Mouse (Mus musculus): ENCODE data around the gene Spice1. TPM values are rescaled to one million over a fixed set of nuclear protein-coding genes. Genes with fewer than 3 reads are reported as not detected.

Gene Spice1
- polyA plus RNA-seq, 1 experiment from 2014 or later: 32.2 TPM

DNA sequence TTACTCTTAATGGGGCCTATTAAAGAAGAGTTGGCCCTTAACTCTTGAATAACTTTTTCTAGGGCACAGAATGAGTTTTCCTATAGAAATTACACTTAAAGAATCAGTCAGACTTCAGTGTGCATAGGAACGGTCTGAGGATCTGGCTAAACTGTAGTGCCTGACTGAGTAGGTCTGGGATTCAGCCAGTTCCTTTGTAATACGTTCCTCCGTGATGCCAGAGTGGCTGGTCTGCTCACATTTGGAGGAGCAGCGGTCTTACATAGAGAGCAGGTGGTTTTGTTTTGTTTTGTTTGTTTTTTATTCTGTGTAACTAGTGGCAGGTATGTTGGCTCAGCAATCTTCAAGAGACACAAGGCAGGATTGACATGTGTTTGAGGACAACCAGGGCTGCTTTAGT is 33.1 kb downstream of the Spice1 start:
- 41% methylated on average over 4 of the region's 4 CpGs for WGBS
- Histone ChIP-seq H3K36me3 (peaks cover 31% of the 10 kb centered on the region), H3K4me1 (replicated peaks) (peaks cover 4% of the 10 kb centered on the region; the same call in 1 of the 2 replicates), H3K9me3 (no peaks in the 10 kb centered on the region), H3K27me3 (no peaks in the 10 kb centered on the region), H3K27ac (no peak overlapping the region), H3K4me2 (no peak overlapping the region), H3K4me3 (replicated peaks) (no peak overlapping the region), H3K9ac (replicated peaks) (no peak overlapping the region)
- no peak for ATAC-seq (ENCODE audit: insufficient number of reproducible peaks, insufficient read depth, low FRiP score, low TSS enrichment, low read depth)

DNA sequence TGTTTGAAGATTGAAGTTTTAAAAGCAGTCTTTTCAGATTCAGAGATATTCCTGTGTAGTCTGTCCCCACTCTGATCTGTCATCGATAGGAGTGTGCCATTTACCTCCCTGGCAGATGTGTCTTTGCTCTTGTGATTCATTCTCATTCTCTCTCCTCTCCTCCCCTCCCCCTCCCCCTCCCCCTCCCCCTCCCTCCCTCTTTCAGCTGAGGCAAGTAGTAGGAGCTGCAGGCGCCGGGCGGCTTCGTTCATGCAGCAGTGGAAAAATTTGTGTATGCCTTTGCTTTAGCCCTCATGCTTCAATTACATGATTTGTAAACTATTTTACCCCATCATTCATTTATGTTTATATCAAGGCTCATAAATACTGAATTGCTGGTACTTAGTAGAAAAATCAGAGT is 34.7 kb downstream of the Spice1 start:
- 19% methylated on average over 5 of the region's 5 CpGs for WGBS
- peaks cover 4% of the 10 kb centered on the region; the same call in 1 of the 2 replicates for H3K4me1 ChIP-seq (replicated peaks)
- ATAC-seq (ENCODE audit: insufficient number of reproducible peaks, insufficient read depth, low FRiP score, low TSS enrichment, low read depth): no peak
- peaks cover 32% of the 10 kb centered on the region for H3K36me3 ChIP-seq
- no peaks in the 10 kb centered on the region for H3K9me3 ChIP-seq
- H3K4me3 ChIP-seq (replicated peaks): no peak overlapping the region
- H3K27ac ChIP-seq: no peak overlapping the region
- no peak overlapping the region for H3K4me2 ChIP-seq
- no peak overlapping the region for H3K9ac ChIP-seq (replicated peaks)
- no peaks in the 10 kb centered on the region for H3K27me3 ChIP-seq

DNA sequence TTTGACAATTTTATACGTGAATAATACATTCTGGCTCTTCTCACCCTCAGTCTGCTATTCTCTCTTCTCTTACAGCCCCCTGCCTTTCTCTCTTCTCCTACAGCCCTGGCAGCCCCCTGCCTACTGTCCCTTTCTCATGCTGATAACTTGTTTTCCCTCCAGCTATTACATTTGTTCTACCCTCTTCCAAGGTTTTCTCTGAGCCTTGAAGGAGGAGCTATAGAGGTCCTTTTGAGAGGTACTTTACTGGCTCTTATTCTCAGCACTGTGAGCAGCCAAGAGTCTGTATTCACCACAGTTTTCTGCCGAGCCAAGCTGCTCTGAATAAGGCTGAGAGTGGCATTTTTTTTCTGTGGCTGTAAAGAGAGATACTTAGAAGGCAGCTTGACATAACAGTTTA is 36.6 kb downstream of the Spice1 start:
- no peak for ATAC-seq (ENCODE audit: insufficient number of reproducible peaks, insufficient read depth, low FRiP score, low TSS enrichment, low read depth)
- no peak overlapping the region for H3K9ac ChIP-seq (replicated peaks)
- H3K27ac ChIP-seq: no peak overlapping the region
- H3K4me3 ChIP-seq (replicated peaks): no peak overlapping the region
- peaks cover 4% of the 10 kb centered on the region; the same call in 1 of the 2 replicates for H3K4me1 ChIP-seq (replicated peaks)
- H3K4me2 ChIP-seq: no peak overlapping the region
- 52% methylated on average over 2 of the region's 2 CpGs for WGBS
- H3K9me3 ChIP-seq: no peaks in the 10 kb centered on the region
- no peaks in the 10 kb centered on the region for H3K27me3 ChIP-seq
- H3K36me3 ChIP-seq: peaks cover 31% of the 10 kb centered on the region

DNA sequence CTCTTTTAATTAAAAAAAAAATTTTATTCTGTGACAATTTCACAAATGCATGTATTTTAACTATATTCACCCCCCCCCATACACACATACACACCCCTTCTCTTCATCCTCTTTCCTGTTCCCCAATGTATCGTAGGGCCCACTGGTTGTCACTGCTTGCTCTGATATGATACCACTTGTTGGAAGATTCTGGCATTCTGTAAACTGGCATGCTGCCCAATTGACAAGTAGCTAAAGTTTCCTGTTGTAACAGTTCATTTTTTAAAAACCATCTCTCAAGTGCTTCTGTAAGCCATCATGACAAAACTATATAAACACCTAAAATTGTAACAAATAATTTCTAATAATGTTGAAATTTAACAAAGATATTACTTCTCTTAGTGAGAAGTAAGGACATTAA is 37.3 kb downstream of the Spice1 start:
- no peaks in the 10 kb centered on the region for H3K9me3 ChIP-seq
- H3K4me1 ChIP-seq (replicated peaks): peaks cover 4% of the 10 kb centered on the region; the same call in 1 of the 2 replicates
- H3K27me3 ChIP-seq: no peaks in the 10 kb centered on the region
- H3K4me3 ChIP-seq (replicated peaks): no peak overlapping the region
- no peak overlapping the region for H3K27ac ChIP-seq
- no peak overlapping the region for H3K4me2 ChIP-seq
- WGBS: 84% methylated on average over 1 of the region's 1 CpGs
- no peak for ATAC-seq (ENCODE audit: insufficient number of reproducible peaks, insufficient read depth, low FRiP score, low TSS enrichment, low read depth)
- H3K36me3 ChIP-seq: peaks cover 33% of the 10 kb centered on the region
- no peak overlapping the region for H3K9ac ChIP-seq (replicated peaks)

DNA sequence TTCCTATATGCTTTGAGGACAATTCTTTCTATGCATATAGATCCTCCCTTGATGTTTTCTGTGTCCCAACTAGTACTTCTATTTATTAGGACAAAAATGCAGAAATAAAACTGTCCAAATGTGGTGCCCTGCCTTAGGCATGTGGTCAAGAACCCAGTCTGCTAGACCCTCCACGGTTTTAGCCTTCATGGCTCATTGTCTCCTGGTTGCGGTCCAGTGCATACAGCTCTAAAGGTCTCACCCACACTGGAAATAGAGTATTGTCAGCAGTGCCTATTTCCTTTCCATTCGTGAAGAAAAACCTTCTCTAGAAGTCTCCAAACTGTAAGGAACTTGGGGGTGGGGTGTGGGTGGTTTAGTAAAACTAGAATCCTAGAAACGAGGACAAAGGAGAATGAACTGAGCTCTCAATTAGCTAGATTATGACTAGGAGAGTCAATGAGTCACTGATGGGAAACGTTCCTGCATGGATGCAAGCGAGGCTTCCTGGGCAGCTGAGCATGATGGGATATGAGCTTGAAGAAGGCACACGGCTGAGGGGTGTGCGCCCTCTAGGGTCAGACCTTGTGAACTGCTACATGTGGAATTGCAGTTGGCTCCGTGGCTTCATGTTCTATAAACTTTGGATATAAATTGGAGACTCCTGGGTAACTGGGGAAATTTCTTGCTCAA is 45.1 kb downstream of the Spice1 start:
- Histone ChIP-seq H3K9me3 (peaks cover 5% of the 10 kb centered on the region; the same call in 1 of the 2 replicates), H3K36me3 (peaks cover 26% of the 10 kb centered on the region), H3K4me3 (replicated peaks) (no peak overlapping the region), H3K4me2 (no peak overlapping the region), H3K27ac (no peak overlapping the region), H3K9ac (replicated peaks) (no peak overlapping the region), H3K27me3 (no peaks in the 10 kb centered on the region), H3K4me1 (replicated peaks) (peaks cover 8% of the 10 kb centered on the region)
- 39% methylated on average over 9 of the region's 9 CpGs for WGBS
- no peak for ATAC-seq (ENCODE audit: insufficient number of reproducible peaks, insufficient read depth, low FRiP score, low TSS enrichment, low read depth)

DNA sequence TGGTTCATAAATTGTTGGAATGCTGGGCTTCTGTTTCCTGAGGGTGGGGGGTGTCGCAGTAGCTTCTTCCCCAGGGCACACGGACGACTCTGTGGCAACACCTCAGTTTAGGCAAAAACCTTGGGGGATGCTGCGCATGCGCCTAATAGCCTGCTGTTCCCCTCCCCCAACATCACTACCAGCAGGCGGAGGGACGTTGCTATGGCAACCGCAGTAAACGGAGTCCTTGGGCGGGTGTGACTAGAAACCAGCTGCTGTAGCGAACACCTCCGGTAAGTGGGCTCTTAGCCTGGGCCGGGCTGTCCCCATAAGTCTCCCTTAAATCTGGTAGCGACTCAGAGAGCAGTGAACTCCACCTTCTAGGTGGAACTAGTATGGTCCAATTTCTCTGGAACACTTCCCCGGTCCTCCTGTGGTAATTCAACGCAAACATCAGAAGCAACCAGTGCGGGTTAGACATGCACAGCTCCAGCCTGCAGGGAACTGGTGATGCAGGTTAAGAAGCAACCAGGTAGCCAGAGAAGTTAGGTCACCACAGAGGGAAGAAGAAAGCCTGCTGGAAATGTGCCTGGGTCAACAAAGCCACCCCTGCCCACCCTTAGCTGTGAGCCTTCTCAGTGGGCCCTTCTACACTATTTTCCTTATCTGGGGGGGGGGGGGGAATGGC is 47.8 kb downstream of the Spice1 start, which contains the start of gene Cfap44:
Gene Cfap44, plus strand, starts transcription at position 220 of the 667 bp plus-strand sequence.
- H3K27me3 ChIP-seq: no peaks in the 10 kb centered on the region
- 1% methylated on average over 17 of the region's 17 CpGs for WGBS
- H3K4me1 ChIP-seq (replicated peaks): peaks cover 8% of the 10 kb centered on the region
- peak; percentile 93 for ATAC-seq (ENCODE audit: insufficient number of reproducible peaks, insufficient read depth, low FRiP score, low TSS enrichment, low read depth)
- peaks cover 5% of the 10 kb centered on the region; the same call in 1 of the 2 replicates for H3K9me3 ChIP-seq
- H3K4me3 ChIP-seq (replicated peaks): peak within 1 kb of the TSS; percentile 30
- H3K9ac ChIP-seq (replicated peaks): peak within 1 kb of the TSS; percentile 50
- H3K27ac ChIP-seq: peak within 1 kb of the TSS; percentile 76
- peak within 1 kb of the TSS; percentile 60 for H3K4me2 ChIP-seq
- peaks cover 6% of the 10 kb centered on the region; the same call in 1 of the 2 replicates for H3K36me3 ChIP-seq

DNA sequence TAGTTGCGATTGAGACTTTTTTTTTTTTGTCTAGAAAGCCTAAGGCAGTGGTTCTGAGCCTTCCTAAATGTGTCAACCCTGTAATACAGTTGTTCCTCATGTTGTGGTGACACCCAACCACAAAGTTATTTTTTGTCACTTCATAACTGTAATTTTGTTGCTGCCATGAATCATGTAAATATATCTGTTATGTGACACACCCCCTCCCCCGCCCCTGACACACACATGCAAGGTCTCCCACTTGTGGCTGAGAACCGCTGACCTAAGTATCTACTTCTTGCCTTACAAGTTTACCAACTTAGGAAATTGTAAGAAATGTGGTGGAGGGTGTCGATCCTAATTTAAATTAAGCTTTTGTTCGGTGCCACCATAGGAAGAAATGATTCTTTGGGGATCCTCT is 58.0 kb downstream of the Spice1 start:
- Histone ChIP-seq H3K4me3 (replicated peaks) (no peak overlapping the region), H3K27ac (no peak overlapping the region), H3K27me3 (no peaks in the 10 kb centered on the region), H3K36me3 (no peaks in the 10 kb centered on the region), H3K9me3 (peaks cover 6% of the 10 kb centered on the region; the same call in 1 of the 2 replicates), H3K9ac (replicated peaks) (no peak overlapping the region), H3K4me2 (no peak overlapping the region), H3K4me1 (replicated peaks) (no peaks in the 10 kb centered on the region)
- no peak for ATAC-seq (ENCODE audit: insufficient number of reproducible peaks, insufficient read depth, low FRiP score, low TSS enrichment, low read depth)
- WGBS: 95% methylated on average over 5 of the region's 5 CpGs

DNA sequence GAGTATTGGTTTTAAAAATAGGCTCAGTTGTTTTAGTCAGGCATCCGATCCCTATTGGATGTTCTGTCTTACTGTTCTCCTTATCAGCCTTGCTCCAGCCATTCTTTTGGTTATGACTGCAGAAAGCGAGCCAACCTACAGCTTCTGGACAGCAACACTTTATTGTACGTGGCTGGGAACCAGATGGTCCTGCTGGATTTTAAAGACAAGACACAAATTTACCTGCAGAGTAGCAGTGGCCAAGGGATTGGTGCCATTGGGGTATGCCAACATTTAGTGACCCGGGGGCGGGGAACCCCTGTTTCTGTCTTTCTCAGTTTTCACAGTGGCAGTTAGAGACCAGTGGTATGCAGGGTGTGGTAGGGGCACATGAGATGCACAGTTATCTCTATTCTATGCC is 60.3 kb downstream of the Spice1 start:
- ATAC-seq (ENCODE audit: insufficient number of reproducible peaks, insufficient read depth, low FRiP score, low TSS enrichment, low read depth): no peak
- no peak overlapping the region for H3K9ac ChIP-seq (replicated peaks)

DNA sequence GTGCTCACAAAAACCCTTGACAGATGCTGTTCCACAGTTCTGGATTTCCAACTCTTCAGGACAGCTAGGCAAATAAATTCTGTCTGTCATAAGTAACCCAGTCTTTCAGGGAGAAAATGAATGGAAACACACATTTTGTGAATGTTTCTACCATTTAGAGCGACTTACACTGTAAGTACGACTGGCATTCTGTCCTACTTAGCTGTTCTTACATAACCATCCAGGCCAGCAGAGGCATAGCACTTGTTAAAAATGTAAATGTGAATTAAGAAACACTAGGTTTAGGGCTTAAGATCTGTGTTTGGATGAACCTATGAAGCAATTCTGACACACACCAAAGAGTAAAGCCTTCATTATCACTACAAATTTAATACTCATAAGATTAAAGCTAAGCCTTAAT is 61.4 kb downstream of the Spice1 start:
- no peaks in the 10 kb centered on the region for H3K4me1 ChIP-seq (replicated peaks)
- H3K27me3 ChIP-seq: no peaks in the 10 kb centered on the region
- no peak overlapping the region for H3K4me3 ChIP-seq (replicated peaks)
- no peak for ATAC-seq (ENCODE audit: insufficient number of reproducible peaks, insufficient read depth, low FRiP score, low TSS enrichment, low read depth)
- peaks cover 6% of the 10 kb centered on the region; the same call in 1 of the 2 replicates for H3K9me3 ChIP-seq
- no peak overlapping the region for H3K27ac ChIP-seq
- WGBS: 86% methylated on average over 2 of the region's 2 CpGs
- no peaks in the 10 kb centered on the region for H3K36me3 ChIP-seq
- H3K9ac ChIP-seq (replicated peaks): no peak overlapping the region
- H3K4me2 ChIP-seq: no peak overlapping the region

More for the DNA sequence above, 60.3 kb downstream of the Spice1 start:
- Histone ChIP-seq H3K27ac (no peak overlapping the region), H3K9me3 (peaks cover 6% of the 10 kb centered on the region; the same call in 1 of the 2 replicates), H3K4me2 (no peak overlapping the region), H3K27me3 (no peaks in the 10 kb centered on the region), H3K4me3 (replicated peaks) (no peak overlapping the region), H3K36me3 (no peaks in the 10 kb centered on the region), H3K4me1 (replicated peaks) (no peaks in the 10 kb centered on the region)
- WGBS: 81% methylated on average over 5 of the region's 5 CpGs

DNA sequence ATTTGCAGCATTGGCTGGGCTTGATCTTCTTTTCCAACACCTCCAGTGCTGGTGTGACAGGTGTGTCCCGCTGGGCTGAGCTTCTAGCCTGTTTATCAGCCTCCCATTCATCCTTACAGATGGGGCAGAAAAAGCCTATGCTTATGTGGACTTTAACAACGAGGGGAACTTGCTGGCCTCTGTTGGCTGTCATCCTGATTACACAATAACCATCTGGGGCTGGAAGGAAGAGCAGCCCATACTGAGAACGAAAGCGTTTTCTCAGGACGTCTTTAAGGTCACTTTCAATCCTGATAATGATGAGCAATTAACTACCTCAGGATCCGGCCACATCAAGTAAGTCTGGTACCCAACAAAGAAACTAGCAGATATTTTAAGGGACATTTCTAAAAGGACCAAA is 63.3 kb downstream of the Spice1 start:
- Histone ChIP-seq H3K36me3 (no peaks in the 10 kb centered on the region), H3K4me3 (replicated peaks) (no peak overlapping the region), H3K27ac (no peak overlapping the region), H3K9ac (replicated peaks) (no peak overlapping the region), H3K9me3 (no peaks in the 10 kb centered on the region), H3K4me2 (no peak overlapping the region), H3K4me1 (replicated peaks) (no peaks in the 10 kb centered on the region), H3K27me3 (no peaks in the 10 kb centered on the region)
- 68% methylated on average over 6 of the region's 6 CpGs for WGBS
- ATAC-seq (ENCODE audit: insufficient number of reproducible peaks, insufficient read depth, low FRiP score, low TSS enrichment, low read depth): no peak

DNA sequence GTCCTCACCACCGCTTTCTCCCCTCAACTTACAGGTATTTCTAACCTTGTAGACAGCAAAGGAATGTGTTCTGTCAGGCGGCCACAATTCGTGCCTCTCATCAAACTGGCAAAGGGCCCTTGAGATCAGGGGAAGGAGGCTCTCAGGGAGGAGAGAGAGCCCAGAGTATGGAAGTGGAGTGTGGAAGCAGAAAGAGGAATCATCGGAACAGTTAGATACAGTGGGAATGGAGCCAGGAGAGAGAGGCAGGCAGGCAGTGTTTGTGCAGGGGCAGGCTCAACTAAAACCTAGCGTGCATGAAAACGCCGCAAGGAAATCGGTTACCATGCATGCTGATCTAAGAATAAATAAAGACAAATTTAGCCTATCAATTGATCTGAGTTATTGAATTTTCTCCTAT is 70.7 kb downstream of the Spice1 start:
- no peaks in the 10 kb centered on the region for H3K9me3 ChIP-seq
- no peak overlapping the region for H3K9ac ChIP-seq (replicated peaks)
- 78% methylated on average over 8 of the region's 8 CpGs for WGBS
- no peak overlapping the region for H3K4me3 ChIP-seq (replicated peaks)
- H3K4me2 ChIP-seq: no peak overlapping the region
- H3K36me3 ChIP-seq: no peaks in the 10 kb centered on the region
- H3K4me1 ChIP-seq (replicated peaks): no peaks in the 10 kb centered on the region
- H3K27me3 ChIP-seq: no peaks in the 10 kb centered on the region
- H3K27ac ChIP-seq: no peak overlapping the region
- no peak for ATAC-seq (ENCODE audit: insufficient number of reproducible peaks, insufficient read depth, low FRiP score, low TSS enrichment, low read depth)

Measured in limb, embryonic 12.5 days (tissue).